Mouse (Mus musculus) brain, embryonic 18.5 days (tissue): ENCODE measurements around the gene Olfr403.
"Not testable (repeated sequence)": the region's sequence is repeated elsewhere in the genome, so short reads cannot be mapped to it uniquely, and the experiment has no call there.

Source experiments
- DNase-seq: peaks from one replicate; pipeline ENCODE4 v3.0.0-alpha.2; 2012; ENCODE audit warnings: low read depth, low spot score

Gene Olfr403

DNA sequence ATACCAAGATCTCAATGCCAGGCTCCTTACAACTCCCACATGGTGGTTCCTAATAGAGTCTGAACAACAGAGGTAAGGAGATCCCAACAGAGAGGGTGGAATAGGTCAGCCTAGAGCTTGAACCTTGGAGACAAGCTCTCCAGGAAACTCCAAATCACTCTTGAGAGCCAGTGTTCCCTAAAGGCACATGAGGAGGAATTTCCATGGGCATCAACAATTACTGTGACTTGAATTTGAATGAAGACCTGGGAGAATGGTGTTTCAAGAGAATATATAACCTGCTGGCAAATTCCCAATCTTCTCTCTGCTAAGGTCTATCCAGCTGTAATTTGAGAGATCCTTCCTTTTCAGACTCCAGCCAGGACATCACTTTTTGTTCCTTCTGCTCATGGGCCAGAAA lies at the start of gene Olfr403:
Olfr403 (plus strand) TSS at position 301 of the 400 bp plus-strand sequence.
- DNase-seq, result no peak

DNA sequence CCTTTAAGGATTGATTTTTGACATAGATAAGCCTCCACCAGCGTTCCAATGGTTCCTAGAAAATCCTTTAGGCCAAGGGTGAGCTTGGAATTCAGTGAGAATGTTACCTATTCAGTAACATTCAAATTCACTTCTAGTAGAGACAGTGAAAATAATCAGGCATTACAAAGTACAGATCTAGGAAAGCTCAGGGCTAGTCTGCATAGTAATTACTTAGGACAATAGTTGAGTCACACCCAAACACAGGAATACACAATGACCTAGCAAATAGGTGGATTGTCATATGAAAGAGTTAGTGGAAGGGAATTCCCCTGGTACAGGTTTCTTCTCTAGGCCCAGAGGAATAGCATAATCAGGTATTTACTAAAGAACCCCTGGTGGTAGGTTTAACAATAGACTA lies 46.0 kb upstream of the Olfr403 start:
- DNase-seq, result not testable (repeated sequence)

DNA sequence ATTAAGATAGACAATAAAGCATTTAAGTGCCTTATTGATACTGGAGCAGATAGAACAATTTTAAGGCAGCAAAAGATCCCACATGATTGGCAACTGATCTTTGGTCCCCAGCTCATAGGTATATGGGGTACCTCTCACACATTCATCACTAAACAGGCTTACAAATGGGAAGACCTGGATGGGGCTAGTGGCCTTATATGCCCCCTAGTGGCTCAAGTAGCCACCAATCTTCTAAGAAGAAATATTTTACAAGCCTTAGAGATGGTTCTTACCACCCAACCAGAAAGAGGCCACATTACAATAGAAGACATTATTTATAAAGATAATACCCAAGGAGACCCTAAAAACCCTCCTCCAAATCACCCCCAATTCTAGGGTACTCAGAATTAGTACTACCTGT lies 40.2 kb upstream of the Olfr403 start:
- no peak for DNase-seq

DNA sequence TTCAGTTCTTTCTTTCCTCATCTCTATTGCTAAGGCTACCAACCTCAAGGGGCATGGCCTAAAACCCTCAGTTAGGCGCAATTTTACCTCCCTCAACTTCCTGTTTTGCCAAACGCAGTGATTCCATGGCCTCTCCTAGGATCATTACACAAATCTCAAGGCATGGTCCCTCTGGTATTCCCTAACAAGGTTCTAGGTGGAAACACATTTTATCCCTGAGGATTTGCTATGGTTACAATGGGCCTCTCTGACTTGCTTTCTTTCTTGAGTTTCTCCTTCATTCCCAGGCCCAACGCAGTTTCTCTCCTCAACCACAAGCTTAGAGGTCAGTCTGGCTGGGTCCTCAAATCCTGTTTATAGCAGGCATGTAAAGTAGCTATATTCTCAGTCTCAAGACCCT lies 32.8 kb upstream of the Olfr403 start, which contains the start of gene Olfr402:
Olfr402 (plus strand) TSS at position 301 of the 400 bp plus-strand sequence.
- DNase-seq, result no peak

DNA sequence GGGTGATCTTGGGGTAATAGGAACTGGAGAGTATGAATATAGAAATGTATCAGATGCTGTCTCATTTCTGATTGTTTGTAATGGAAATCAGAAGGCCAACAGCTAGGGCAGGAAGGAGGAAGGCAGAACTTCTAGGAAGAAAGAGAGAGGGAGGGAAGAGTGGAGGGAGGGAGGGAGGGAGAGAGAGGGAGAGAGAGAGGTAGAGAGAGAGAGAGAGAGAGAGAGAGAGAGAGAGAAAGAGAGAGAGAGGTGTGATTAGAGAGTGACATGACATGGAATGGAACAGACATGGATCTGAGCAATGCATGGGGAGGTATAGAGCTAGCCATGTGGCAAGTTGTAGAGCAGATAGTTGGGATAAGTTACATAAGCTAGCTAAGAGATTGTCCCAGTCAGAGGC lies 17.3 kb upstream of the Olfr403 start:
- DNase-seq, result no peak

DNA sequence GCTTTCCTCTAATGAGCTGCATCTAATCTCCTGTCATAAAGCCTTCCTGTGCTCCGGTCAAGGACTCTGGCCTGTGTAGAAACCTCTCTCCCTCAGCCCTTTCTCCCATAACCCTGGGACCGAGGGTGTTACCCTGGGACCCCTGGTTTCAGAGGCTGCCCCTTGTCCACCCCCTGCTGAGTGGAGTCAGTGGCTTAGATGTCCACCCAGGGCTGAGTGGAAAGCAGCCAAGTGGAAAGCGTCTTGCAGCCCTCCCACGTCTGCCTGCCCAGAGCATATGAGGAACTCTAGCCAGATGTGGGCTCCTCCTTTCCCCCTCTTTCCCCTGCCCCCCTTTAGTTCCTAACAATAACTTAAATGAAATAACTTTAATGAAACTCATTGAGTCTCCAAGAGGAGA lies 2.9 kb upstream of the Olfr403 start:
- DNase-seq, result no peak

DNA sequence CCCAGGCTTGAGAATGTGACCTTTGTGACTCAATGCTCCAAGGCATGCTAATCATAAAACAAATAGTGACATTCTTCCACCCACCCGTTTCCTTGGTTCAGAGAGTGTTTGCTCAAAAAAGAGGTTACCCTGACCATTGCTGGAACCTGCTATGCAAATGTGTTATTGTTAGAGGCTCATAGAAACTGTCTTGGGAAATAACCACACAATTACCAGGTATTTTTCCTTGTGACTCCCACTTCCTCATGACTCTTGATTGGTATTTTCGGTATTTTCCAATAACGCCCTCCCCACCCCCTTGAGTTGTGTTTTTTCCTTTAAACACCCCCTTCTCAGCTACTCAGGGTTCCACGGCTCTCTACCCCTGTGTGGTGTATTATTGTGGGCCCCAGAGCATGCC lies 2.3 kb upstream of the Olfr403 start:
- DNase-seq, result no peak

DNA sequence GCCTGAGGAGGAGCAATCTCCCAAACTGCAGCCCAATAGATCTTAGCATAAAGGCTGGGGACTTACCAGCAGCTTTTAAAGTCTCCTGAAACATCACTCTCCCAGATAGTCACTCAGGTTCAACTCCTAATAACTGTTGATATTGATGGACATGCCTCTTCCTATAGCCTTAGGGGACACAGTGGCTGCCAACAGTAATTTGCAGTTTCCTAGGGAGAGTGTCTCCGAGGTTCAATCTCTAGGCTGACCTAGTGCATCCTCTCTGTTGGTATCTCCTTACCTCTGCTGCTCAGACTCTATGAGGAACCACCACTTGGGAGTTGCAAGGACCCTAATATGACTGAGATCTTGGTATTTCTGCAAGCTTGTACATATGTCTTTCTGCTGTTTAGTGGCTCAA lies 25.2 kb downstream of the Olfr403 start, which contains the start of gene Olfr43:
Olfr43 (minus strand) TSS at position 101 of the 400 bp plus-strand sequence.
- DNase-seq, result no peak

DNA sequence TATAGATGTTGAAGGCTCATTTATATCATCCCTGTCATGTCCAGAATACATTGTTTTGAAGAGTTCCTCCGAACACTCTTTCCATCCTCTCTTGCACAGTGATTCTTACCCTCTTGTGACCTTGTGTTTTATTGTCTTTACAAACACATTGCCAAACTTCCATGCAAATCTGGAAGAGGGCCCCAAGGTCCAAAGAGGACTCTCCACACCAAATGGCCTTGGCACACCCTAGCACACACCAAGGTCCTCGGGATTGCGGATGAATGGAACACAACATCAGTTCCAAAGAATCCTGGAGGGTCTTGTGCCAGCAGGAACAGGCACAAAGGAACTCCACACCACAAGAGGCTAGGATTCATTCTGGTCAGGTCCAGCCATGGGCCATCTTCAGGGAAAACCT lies 55.2 kb downstream of the Olfr403 start:
- no peak for DNase-seq
